Mouse (Mus musculus) kidney, postnatal 14 days (tissue): ENCODE data around the gene Narf.

ENCODE experiments used
- DNase-seq: peaks from one replicate; pipeline ENCODE4 v3.0.0; 2022; ENCODE audit warnings: mixed read lengths

Gene Narf

GRCm38 (mm10) chr11:121237345-121238128 lies 484 bp downstream of the Narf start:
- no peak for DNase-seq

GRCm38 (mm10) chr11:121239669-121240068 lies 2.6 kb downstream of the Narf start:
- no peak for DNase-seq

GRCm38 (mm10) chr11:121250196-121250595 lies 13.1 kb downstream of the Narf start:
- no peak for DNase-seq

- DNase-seq: peak; percentile 96
Observed at GRCm38 (mm10) chr11:121259160-121260100, 22.4 kb downstream of the Narf start, which contains the start of gene Foxk2. Gene Foxk2 (plus strand): TSS chr11:121259990.

- peak; percentile 40 for DNase-seq
Observed at GRCm38 (mm10) chr11:121260211-121260906, 23.3 kb downstream of the Narf start.

GRCm38 (mm10) chr11:121261074-121261473 lies 24.0 kb downstream of the Narf start:
- no peak for DNase-seq

GRCm38 (mm10) chr11:121277516-121277915 lies 40.5 kb downstream of the Narf start:
- DNase-seq: no peak

GRCm38 (mm10) chr11:121278011-121278410 lies 41.0 kb downstream of the Narf start:
- no peak for DNase-seq

- no peak for DNase-seq
Observed at GRCm38 (mm10) chr11:121282911-121283310, 45.9 kb downstream of the Narf start.

GRCm38 (mm10) chr11:121289859-121290258 lies 52.8 kb downstream of the Narf start:
- DNase-seq: no peak

- no peak for DNase-seq
Observed at GRCm38 (mm10) chr11:121294771-121295170, 57.7 kb downstream of the Narf start.

- no peak for DNase-seq
Observed at GRCm38 (mm10) chr11:121298493-121298892, 61.4 kb downstream of the Narf start.

GRCm38 (mm10) chr11:121300265-121300664 lies 63.2 kb downstream of the Narf start:
- DNase-seq: peak; percentile 76

- no peak for DNase-seq
Observed at GRCm38 (mm10) chr11:121305371-121305770, 68.3 kb downstream of the Narf start.
